Comparison of ENCODE assay signal across 26 mouse cellular contexts in genomic region chr13:96008975-96009374, GRCm38 (mm10).
A peak's percentile ranks its signal among the peaks of the same experiment; 100 is the strongest.
DNase-seq lines count a peak whose midpoint lies in the region; ATAC-seq lines count a peak whose summit lies in the region.
"Had no signal": no experiment of that assay in that cellular context is flagged by ENCODE, and none has a peak within 500 bp of the region (broad histone marks: within the 10 kb centered on the region; RNA-seq: fewer than 3 reads in every experiment).

No protein-coding gene starts in this region.

- no peak for DNase-seq in hindbrain, embryonic 11.5 days (ENCODE audit: low spot score)
- DNase-seq in neural tube, embryonic 10.5 days (ENCODE audit: extremely low spot score, low spot score), result no peak
- DNase-seq in embryo, embryonic 11 days, result no peak
- DNase-seq: adrenal gland, adult 2 months; adrenal gland, postnatal 14 days; cerebellum, adult 11 months; cerebellum, adult 2 months; cerebellum, adult 9-11 months; cerebellum, postnatal 25 days; gastrocnemius, adult 2 months; gastrocnemius, postnatal 14 days; heart, adult 2 months; heart, postnatal 36 days had no signal

- 68% methylated on average over 9 of the region's 9 CpGs for WGBS in hindbrain, embryonic 12.5 days
- WGBS in hindbrain, embryonic 11.5 days, result 76% methylated on average over 9 of the region's 9 CpGs
- WGBS in neural tube, embryonic 13.5 days, result 58% methylated on average over 9 of the region's 9 CpGs
- WGBS in hindbrain, embryonic 16.5 days, result 52% methylated on average over 9 of the region's 9 CpGs
- WGBS in neural tube, embryonic 15.5 days, result 48% methylated on average over 9 of the region's 9 CpGs
- WGBS in forebrain, embryonic 13.5 days, result 87% methylated on average over 9 of the region's 9 CpGs

- H3K4me2 ChIP-seq in hindbrain, embryonic 12.5 days (replicated peaks), result no peak overlapping the region
- no peak overlapping the region for H3K4me2 ChIP-seq in hindbrain, embryonic 11.5 days (replicated peaks; ENCODE audit: low read depth, low read length)
- no peak overlapping the region for H3K4me2 ChIP-seq in neural tube, embryonic 13.5 days
- H3K4me2 ChIP-seq in hindbrain, embryonic 16.5 days (ENCODE audit: low read length), result no peak overlapping the region
- no peak overlapping the region for H3K4me2 ChIP-seq in neural tube, embryonic 15.5 days
- H3K4me2 ChIP-seq in forebrain, embryonic 13.5 days, result no peak overlapping the region
- H3K4me2 ChIP-seq: embryonic facial prominence, embryonic 13.5 days; forebrain, embryonic 12.5 days; heart, embryonic 11.5 days had no signal

- H3K9ac ChIP-seq in hindbrain, embryonic 12.5 days, result no peak overlapping the region
- no peak overlapping the region for H3K9ac ChIP-seq in hindbrain, embryonic 11.5 days (ENCODE audit: low read depth, low read length)
- H3K9ac ChIP-seq in neural tube, embryonic 13.5 days, result no peak overlapping the region
- no peak overlapping the region for H3K9ac ChIP-seq in hindbrain, embryonic 16.5 days (ENCODE audit: low read depth, low read length)
- no peak overlapping the region for H3K9ac ChIP-seq in neural tube, embryonic 15.5 days (replicated peaks)
- H3K9ac ChIP-seq in forebrain, embryonic 13.5 days, result no peak overlapping the region
- H3K9ac ChIP-seq: embryonic facial prominence, embryonic 13.5 days; forebrain, embryonic 12.5 days had no signal

- no peak overlapping the region for H3K4me3 ChIP-seq in hindbrain, embryonic 12.5 days
- no peak overlapping the region for H3K4me3 ChIP-seq in hindbrain, embryonic 11.5 days (ENCODE audit: low read depth, low read length)
- no peak overlapping the region for H3K4me3 ChIP-seq in neural tube, embryonic 13.5 days
- no peak overlapping the region for H3K4me3 ChIP-seq in hindbrain, embryonic 16.5 days (ENCODE audit: low read length)
- H3K4me3 ChIP-seq in neural tube, embryonic 15.5 days (replicated peaks), result no peak overlapping the region
- H3K4me3 ChIP-seq in forebrain, embryonic 13.5 days, result no peak overlapping the region
- H3K4me3 ChIP-seq: embryonic facial prominence, embryonic 10.5 days; embryonic facial prominence, embryonic 13.5 days; erythroblast, embryonic 14.5 days; forebrain, embryonic 12.5 days; gastrocnemius, adult 2 months; heart, adult 2 months had no signal

- no peaks in the 10 kb centered on the region for H3K36me3 ChIP-seq in hindbrain, embryonic 12.5 days
- H3K36me3 ChIP-seq in hindbrain, embryonic 11.5 days (ENCODE audit: control insufficient read depth, insufficient read depth, low read length), result no peaks in the 10 kb centered on the region
- H3K36me3 ChIP-seq in neural tube, embryonic 13.5 days, result no peaks in the 10 kb centered on the region
- H3K36me3 ChIP-seq in hindbrain, embryonic 16.5 days (ENCODE audit: control insufficient read depth, insufficient read depth, low read length), result no peaks in the 10 kb centered on the region
- H3K36me3 ChIP-seq in neural tube, embryonic 15.5 days, result no peaks in the 10 kb centered on the region
- H3K36me3 ChIP-seq in forebrain, embryonic 13.5 days (ENCODE audit: poor library complexity, severe bottlenecking), result no peaks in the 10 kb centered on the region
- H3K36me3 ChIP-seq: embryonic facial prominence, embryonic 10.5 days; embryonic facial prominence, embryonic 13.5 days; forebrain, embryonic 12.5 days had no signal

- peak overlapping the region; percentile 41; the same call in 1 of the 2 replicates for H3K27ac ChIP-seq in hindbrain, embryonic 12.5 days
- no peak overlapping the region for H3K27ac ChIP-seq in hindbrain, embryonic 11.5 days (ENCODE audit: low read depth, low read length)
- H3K27ac ChIP-seq in neural tube, embryonic 13.5 days (replicated peaks), result peak overlapping the region; percentile 47
- H3K27ac ChIP-seq in hindbrain, embryonic 16.5 days (ENCODE audit: low read depth, low read length), result no peak overlapping the region
- peak overlapping the region; percentile 29; the same call in 1 of the 2 replicates for H3K27ac ChIP-seq in neural tube, embryonic 15.5 days (replicated peaks)
- H3K27ac ChIP-seq in forebrain, embryonic 13.5 days, result no peak overlapping the region
- H3K27ac ChIP-seq: embryonic facial prominence, embryonic 10.5 days; embryonic facial prominence, embryonic 13.5 days; forebrain, embryonic 12.5 days; gastrocnemius, adult 2 months; heart, adult 2 months had no signal

- ATAC-seq in hindbrain, embryonic 12.5 days (ENCODE audit: low FRiP score), result peak; percentile 63
- ATAC-seq in hindbrain, embryonic 11.5 days (ENCODE audit: low FRiP score), result no peak
- peak; percentile 62; the same call in 1 of the 2 replicates for ATAC-seq in neural tube, embryonic 13.5 days (ENCODE audit: low read depth)
- peak; percentile 72 for ATAC-seq in hindbrain, embryonic 16.5 days
- ATAC-seq in neural tube, embryonic 15.5 days (ENCODE audit: low FRiP score), result peak; percentile 45; the same call in 1 of the 2 replicates
- ATAC-seq in forebrain, embryonic 13.5 days, result no peak
- ATAC-seq: CD4-positive, CD25-positive, alpha-beta regulatory T cell, adult 4 months; forebrain, embryonic 16.5 days; intestine, postnatal 0 days had no signal

- no peaks in the 10 kb centered on the region for H3K27me3 ChIP-seq in hindbrain, embryonic 12.5 days
- H3K27me3 ChIP-seq in hindbrain, embryonic 11.5 days (ENCODE audit: control insufficient read depth, insufficient read depth, low read length), result no peaks in the 10 kb centered on the region
- H3K27me3 ChIP-seq in neural tube, embryonic 13.5 days, result no peaks in the 10 kb centered on the region
- no peaks in the 10 kb centered on the region for H3K27me3 ChIP-seq in hindbrain, embryonic 16.5 days (replicated peaks; ENCODE audit: control insufficient read depth, insufficient read depth, low read length)
- no peaks in the 10 kb centered on the region for H3K27me3 ChIP-seq in neural tube, embryonic 15.5 days (replicated peaks)
- H3K27me3 ChIP-seq in forebrain, embryonic 13.5 days, result peaks cover 6% of the 10 kb centered on the region; the same call in 1 of the 2 replicates
- H3K27me3 ChIP-seq: embryonic facial prominence, embryonic 13.5 days had no signal

- peaks cover 9% of the 10 kb centered on the region for H3K4me1 ChIP-seq in hindbrain, embryonic 12.5 days
- H3K4me1 ChIP-seq in hindbrain, embryonic 11.5 days (replicated peaks; ENCODE audit: control insufficient read depth, insufficient read depth, low read length), result 0 out of 2 replicates have a peak, but pooled peaks cover 2% of the 10 kb centered on the region
- peaks cover 28% of the 10 kb centered on the region for H3K4me1 ChIP-seq in neural tube, embryonic 13.5 days (replicated peaks)
- H3K4me1 ChIP-seq in hindbrain, embryonic 16.5 days (ENCODE audit: control insufficient read depth, insufficient read depth, low read depth, low read length), result peaks cover 7% of the 10 kb centered on the region
- H3K4me1 ChIP-seq in neural tube, embryonic 15.5 days, result peaks cover 20% of the 10 kb centered on the region
- no peaks in the 10 kb centered on the region for H3K4me1 ChIP-seq in forebrain, embryonic 13.5 days
- H3K4me1 ChIP-seq: forebrain, embryonic 12.5 days had no signal

- no peaks in the 10 kb centered on the region for H3K9me3 ChIP-seq in hindbrain, embryonic 12.5 days (replicated peaks)
- no peaks in the 10 kb centered on the region for H3K9me3 ChIP-seq in hindbrain, embryonic 11.5 days (ENCODE audit: control insufficient read depth, low read length)
- no peaks in the 10 kb centered on the region for H3K9me3 ChIP-seq in neural tube, embryonic 13.5 days
- H3K9me3 ChIP-seq in hindbrain, embryonic 16.5 days (ENCODE audit: control insufficient read depth, low read length), result no peaks in the 10 kb centered on the region
- no peaks in the 10 kb centered on the region for H3K9me3 ChIP-seq in neural tube, embryonic 15.5 days (replicated peaks)
- no peaks in the 10 kb centered on the region for H3K9me3 ChIP-seq in forebrain, embryonic 13.5 days (replicated peaks)
- H3K9me3 ChIP-seq: embryonic facial prominence, embryonic 10.5 days; embryonic facial prominence, embryonic 13.5 days; forebrain, embryonic 12.5 days had no signal

Comparison
In these comparisons a context has a peak if more than half of its experiments do, and no peak if none do; other contexts are left out.
1. ATAC-seq: peak in hindbrain, embryonic 12.5 days (single experiment), neural tube, embryonic 13.5 days (single experiment), hindbrain, embryonic 16.5 days (single experiment) and neural tube, embryonic 15.5 days (single experiment); none in hindbrain, embryonic 11.5 days (single experiment) and forebrain, embryonic 13.5 days (single experiment).
2. H3K27ac ChIP-seq: peak in hindbrain, embryonic 12.5 days (single experiment), neural tube, embryonic 13.5 days (single experiment) and neural tube, embryonic 15.5 days (single experiment); none in hindbrain, embryonic 11.5 days (single experiment), hindbrain, embryonic 16.5 days (single experiment) and forebrain, embryonic 13.5 days (single experiment).